Mouse (Mus musculus) myocyte (in vitro differentiated cells): Measurements from ENCODE around the gene Vtn. TPM values are rescaled to one million over a fixed set of nuclear protein-coding genes. Genes with fewer than 3 reads are reported as not detected.

ENCODE experiments used
- H3K27me3 ChIP-seq: one replicate; pipeline ENCODE4 v1.6.1; 2011; ENCODE audit not compliant: control insufficient read depth, insufficient read depth, insufficient read length
- H3K36me3 ChIP-seq: one replicate; pipeline ENCODE4 v1.6.1; 2011; ENCODE audit not compliant: control insufficient read depth, insufficient read depth
- H3K4me2 ChIP-seq: one replicate; pipeline ENCODE4 v1.6.1; 2011; ENCODE audit warnings: low read depth, control low read depth
- H3K4me3 ChIP-seq: one replicate; pipeline ENCODE4 v1.5.1; 2011; ENCODE audit warnings: mild to moderate bottlenecking, control low read depth, moderate library complexity
- H3K79me2 ChIP-seq: one replicate; pipeline ENCODE4 v1.6.1; 2011; ENCODE audit not compliant: control insufficient read depth, insufficient read depth
- H3ac ChIP-seq: one replicate; pipeline ENCODE4 v1.6.1; 2011; ENCODE audit not compliant: control insufficient read depth, insufficient read length
- CEBPB ChIP-seq: IDR thresholded peaks from 2 replicates; pipeline ENCODE4 v1.6.1; 2011; ENCODE audit warnings: mild to moderate bottlenecking, moderate library complexity; ENCODE audit not compliant: poor library complexity, insufficient read depth, severe bottlenecking
- E2F4 ChIP-seq: IDR thresholded peaks from one replicate; pipeline ENCODE4 v1.6.1; 2011; ENCODE audit warnings: mild to moderate bottlenecking, control low read depth, moderate library complexity; ENCODE audit not compliant: insufficient read depth
- MAX ChIP-seq: IDR thresholded peaks from one replicate; pipeline ENCODE4 v1.6.1; 2011; ENCODE audit warnings: low read depth, mild to moderate bottlenecking, control low read depth
- MYOD1 ChIP-seq, 3 experiments: IDR thresholded peaks; one replicate each; pipeline ENCODE4 v1.6.1; 2011; ENCODE audit warnings: control low read depth in 2 of 3, low read depth in 2 of 3, mild to moderate bottlenecking in 2 of 3, moderate library complexity in 1 of 3; ENCODE audit not compliant: insufficient read length in 2 of 3, control insufficient read depth in 1 of 3
- MYOG ChIP-seq, 3 experiments: IDR thresholded peaks; one replicate each; pipeline ENCODE4 v1.6.1; 2011; ENCODE audit warnings: control low read depth in 2 of 3, low read depth in 2 of 3, mild to moderate bottlenecking in 2 of 3; ENCODE audit not compliant: insufficient read length in 2 of 3, control insufficient read depth in 1 of 3, insufficient read depth in 1 of 3
- POLR2A ChIP-seq: IDR thresholded peaks from one replicate; pipeline ENCODE4 v1.6.1; 2011; ENCODE audit warnings: low read depth, mild to moderate bottlenecking, control low read depth, moderate library complexity; ENCODE audit not compliant: insufficient read length
- POLR2AphosphoS2 ChIP-seq: IDR thresholded peaks from one replicate; pipeline ENCODE4 v1.6.1; 2011; ENCODE audit warnings: low read depth, control low read depth; ENCODE audit not compliant: insufficient read length
- REST ChIP-seq: IDR thresholded peaks from one replicate; pipeline ENCODE4 v1.6.1; 2011; ENCODE audit warnings: mild to moderate bottlenecking, control low read depth, moderate library complexity; ENCODE audit not compliant: insufficient read depth, insufficient read length
- SRF ChIP-seq: IDR thresholded peaks from one replicate; pipeline ENCODE4 v1.6.1; 2011; ENCODE audit warnings: low read depth; ENCODE audit not compliant: control insufficient read depth, insufficient read length
- TCF12 ChIP-seq: IDR thresholded peaks from one replicate; pipeline ENCODE4 v1.6.1; 2011; ENCODE audit warnings: mild to moderate bottlenecking, control low read depth; ENCODE audit not compliant: poor library complexity, insufficient read depth, severe bottlenecking
- TCF3 ChIP-seq: IDR thresholded peaks from one replicate; pipeline ENCODE4 v1.6.1; 2011; ENCODE audit warnings: low read depth, control low read depth; ENCODE audit not compliant: insufficient read length
- USF1 ChIP-seq: IDR thresholded peaks from one replicate; pipeline ENCODE4 v1.6.1; 2011; ENCODE audit warnings: low read depth, mild to moderate bottlenecking, control low read depth, moderate library complexity
- polyA plus RNA-seq: library from polyadenylated mRNA; unstranded; fragments of >200 nt; fragmentation: generic; extraction: Trizol; gene quantifications from one replicate; pipeline ENCODE4 v1.2.1, GENCODE M21; 2012; ENCODE audit warnings: missing spikeins

Vtn gene
- polyA plus RNA-seq, 1 experiment, result not detected

- no peak for TF ChIP-seq POLR2A
- no peak for TF ChIP-seq MYOG (IDR thresholded peaks at IDR 0.05; ENCODE audit: control insufficient read depth in 1 of 3, insufficient read depth in 1 of 3, insufficient read length in 2 of 3, low read depth in 2 of 3)
- TF ChIP-seq REST, result no peak
- no peak for TF ChIP-seq MYOD1 (IDR thresholded peaks at IDR 0.05; ENCODE audit: control insufficient read depth in 1 of 3, insufficient read length in 2 of 3, low read depth in 2 of 3)
- no peak for TF ChIP-seq TCF12
- Histone ChIP-seq H3K4me2 (no peak overlapping the region), H3K36me3 (no peaks in the 10 kb centered on the region), H3K4me3 (no peak overlapping the region), H3K79me2 (no peaks in the 10 kb centered on the region), H3K27me3 (peaks cover 9% of the 10 kb centered on the region), H3ac (no peak overlapping the region)
These were observed 40.2 kb upstream of the Vtn start for GRCm38 (mm10) chr11:78458740-78459139.

- H3K27me3 ChIP-seq, result peaks cover 9% of the 10 kb centered on the region
- no peak overlapping the region for H3K4me3 ChIP-seq
- H3K79me2 ChIP-seq, result no peaks in the 10 kb centered on the region
- no peak overlapping the region for H3K4me2 ChIP-seq
- no peaks in the 10 kb centered on the region for H3K36me3 ChIP-seq
- TF ChIP-seq POLR2A (no peak), POLR2AphosphoS2 (no peak), MYOD1 (IDR thresholded peaks at IDR 0.05; ENCODE audit: control insufficient read depth in 1 of 3, insufficient read length in 2 of 3, low read depth in 2 of 3) (no peak), REST (no peak), E2F4 (no peak), MYOG (IDR thresholded peaks at IDR 0.05; ENCODE audit: control insufficient read depth in 1 of 3, insufficient read depth in 1 of 3, insufficient read length in 2 of 3, low read depth in 2 of 3) (no peak), SRF (no peak), MAX (no peak), USF1 (no peak), TCF12 (no peak), TCF3 (no peak), CEBPB (no peak)
- no peak overlapping the region for H3ac ChIP-seq
These were observed 37.0 kb upstream of the Vtn start for GRCm38 (mm10) chr11:78461894-78462293.

- no peaks in the 10 kb centered on the region for H3K36me3 ChIP-seq
- TF ChIP-seq SRF, result no peak
- TF ChIP-seq MYOG (IDR thresholded peaks at IDR 0.05; ENCODE audit: control insufficient read depth in 1 of 3, insufficient read depth in 1 of 3, insufficient read length in 2 of 3, low read depth in 2 of 3), result no peak
- TF ChIP-seq USF1, result no peak
- TF ChIP-seq MAX, result no peak
- no peak for TF ChIP-seq E2F4
- no peak for TF ChIP-seq POLR2AphosphoS2
- TF ChIP-seq REST, result no peak
- TF ChIP-seq TCF12, result no peak
- TF ChIP-seq TCF3, result no peak
- no peak for TF ChIP-seq CEBPB
- H3K4me2 ChIP-seq, result no peak overlapping the region
- peaks cover 6% of the 10 kb centered on the region for H3K27me3 ChIP-seq
- H3K79me2 ChIP-seq, result no peaks in the 10 kb centered on the region
- H3K4me3 ChIP-seq, result no peak overlapping the region
- H3ac ChIP-seq, result no peak overlapping the region
These were observed 36.2 kb upstream of the Vtn start for GRCm38 (mm10) chr11:78462669-78463068.

GRCm38 (mm10) chr11:78463286-78464036 lies 35.4 kb upstream of the Vtn start:
- Histone ChIP-seq H3K4me3 (no peak overlapping the region), H3K79me2 (no peaks in the 10 kb centered on the region), H3K27me3 (peaks cover 6% of the 10 kb centered on the region), H3K4me2 (no peak overlapping the region), H3K36me3 (no peaks in the 10 kb centered on the region), H3ac (no peak overlapping the region)
- TF ChIP-seq REST, result no peak

GRCm38 (mm10) chr11:78465116-78465515 lies 33.8 kb upstream of the Vtn start:
- no peaks in the 10 kb centered on the region for H3K79me2 ChIP-seq
- peak overlapping the region; percentile 54 for H3K4me3 ChIP-seq
- no peaks in the 10 kb centered on the region for H3K36me3 ChIP-seq
- H3K4me2 ChIP-seq, result peak overlapping the region; percentile 90
- TF ChIP-seq USF1, result no peak
- no peak for TF ChIP-seq POLR2AphosphoS2
- TF ChIP-seq POLR2A, result no peak
- TF ChIP-seq E2F4, result no peak
- peak overlapping the region; percentile 75 for H3ac ChIP-seq
- no peaks in the 10 kb centered on the region for H3K27me3 ChIP-seq
